Mouse (Mus musculus) layer of hippocampus, adult 8-10 months (tissue): ENCODE data around the gene Tnik. TPM values are rescaled to one million over a fixed set of nuclear protein-coding genes. Genes with fewer than 3 reads are reported as not detected.

ENCODE experiments used
- DNase-seq, 2 experiments: peaks; one replicate each; pipeline ENCODE4 v3.0.0; 2022; ENCODE audit warnings: low spot score in 2 of 2
- total RNA-seq, 4 experiments: library from RNA; stranded (reverse); gene quantifications; 2 replicates each; pipeline ENCODE4 v1.2.4; 2022

Gene Tnik
- total RNA-seq, 4 experiments from 2014 or later, result 174 to 209 (median 197) TPM

GRCm38 (mm10) chr3:28399593-28400216 is 136.7 kb downstream of the Tnik start:
- no peak for DNase-seq

- no peak for DNase-seq
Observed at GRCm38 (mm10) chr3:28401335-28401734, 138.3 kb downstream of the Tnik start.

- no peak for DNase-seq
Observed at GRCm38 (mm10) chr3:28402221-28402620, 139.2 kb downstream of the Tnik start.

GRCm38 (mm10) chr3:28405391-28405790 is 142.4 kb downstream of the Tnik start:
- DNase-seq, result no peak

GRCm38 (mm10) chr3:28408859-28409459 is 145.9 kb downstream of the Tnik start:
- peak; percentile 68 to 69 for DNase-seq

GRCm38 (mm10) chr3:28410269-28410668 is 147.3 kb downstream of the Tnik start:
- no peak for DNase-seq

GRCm38 (mm10) chr3:28415986-28416385 is 153.0 kb downstream of the Tnik start:
- no peak for DNase-seq

GRCm38 (mm10) chr3:28417091-28417715 is 154.2 kb downstream of the Tnik start:
- no peak for DNase-seq

GRCm38 (mm10) chr3:28420194-28420593 is 157.2 kb downstream of the Tnik start:
- no peak for DNase-seq

GRCm38 (mm10) chr3:28420698-28421097 is 157.7 kb downstream of the Tnik start:
- no peak for DNase-seq

- no peak for DNase-seq
Observed at GRCm38 (mm10) chr3:28421798-28422197, 158.8 kb downstream of the Tnik start.

GRCm38 (mm10) chr3:28422221-28422620 is 159.2 kb downstream of the Tnik start:
- no peak for DNase-seq

GRCm38 (mm10) chr3:28425911-28426310 is 162.9 kb downstream of the Tnik start:
- DNase-seq, result no peak

- no peak for DNase-seq
Observed at GRCm38 (mm10) chr3:28431459-28431858, 168.4 kb downstream of the Tnik start.

GRCm38 (mm10) chr3:28432321-28432720 is 169.3 kb downstream of the Tnik start:
- no peak for DNase-seq

GRCm38 (mm10) chr3:28435478-28435877 is 172.5 kb downstream of the Tnik start:
- no peak for DNase-seq

GRCm38 (mm10) chr3:28437429-28437828 is 174.4 kb downstream of the Tnik start:
- DNase-seq, result no peak

GRCm38 (mm10) chr3:28441545-28441944 is 178.5 kb downstream of the Tnik start:
- DNase-seq, result no peak

- no peak for DNase-seq
Observed at GRCm38 (mm10) chr3:28442116-28442515, 179.1 kb downstream of the Tnik start.

GRCm38 (mm10) chr3:28447950-28448349 is 184.9 kb downstream of the Tnik start:
- no peak for DNase-seq

GRCm38 (mm10) chr3:28453458-28453857 is 190.4 kb downstream of the Tnik start:
- DNase-seq, result no peak

GRCm38 (mm10) chr3:28456842-28457241 is 193.8 kb downstream of the Tnik start:
- no peak for DNase-seq

GRCm38 (mm10) chr3:28457517-28457916 is 194.5 kb downstream of the Tnik start:
- DNase-seq, result no peak
